Mouse (Mus musculus): ENCODE results near the gene Gabra2. TPM values are rescaled to one million over a fixed set of nuclear protein-coding genes. Genes with fewer than 3 reads are reported as not detected.

The Gabra2 gene
- polyA plus RNA-seq (2015; fragmentation: Nextera tagmentation; extraction: Ambion mirVana) = 1.0 and 1.6 TPM in 2 replicates

GRCm38 (mm10) chr5:71095725-71096607 is at the start of gene Gabra2:
Gene Gabra2 (minus strand): TSS chr5:71095849.

